Mouse (Mus musculus) G1E (cell line): ENCODE data around the gene Scamp2. TPM values are rescaled to one million over a fixed set of nuclear protein-coding genes. Genes with fewer than 3 reads are reported as not detected.

Experiments
- ATAC-seq: 2 replicates; pipeline ENCODE4 v1.8.0; 2016; ENCODE audit warnings: mild to moderate bottlenecking; ENCODE audit not compliant: insufficient number of reproducible peaks, poor library complexity, low FRiP score, severe bottlenecking; ENCODE audit errors: extremely low read depth
- DNase-seq: peaks from one replicate; pipeline ENCODE4 v3.0.0; 2012; ENCODE audit warnings: low spot score
- H3K27me3 ChIP-seq: 2 replicates; pipeline ENCODE4 v1.6.1; 2012; ENCODE audit warnings: mild to moderate bottlenecking, low read length, inconsistent platforms; ENCODE audit not compliant: insufficient read depth
- H3K36me3 ChIP-seq: replicated peaks from 2 replicates; pipeline ENCODE3; 2012; ENCODE audit warnings: mild to moderate bottlenecking, inconsistent platforms
- H3K4me1 ChIP-seq: 2 replicates; pipeline ENCODE4 v1.6.1; 2012; ENCODE audit warnings: low read depth, low read length, inconsistent platforms, mixed read lengths; ENCODE audit not compliant: insufficient read depth
- H3K4me3 ChIP-seq: 2 replicates; pipeline ENCODE4 v1.5.1; 2012; ENCODE audit warnings: low read depth, mild to moderate bottlenecking, inconsistent platforms, low read length, moderate library complexity, mixed read lengths
- H3K9me3 ChIP-seq: replicated peaks from 2 replicates; pipeline ENCODE4 v1.6.1; 2012; ENCODE audit warnings: inconsistent platforms
- CTCF ChIP-seq: IDR thresholded peaks from 2 replicates; pipeline ENCODE4 v1.5.1; 2012; ENCODE audit warnings: low read depth, low read length, inconsistent platforms, mixed read lengths
- GATA1 ChIP-seq: IDR thresholded peaks from 2 replicates; pipeline ENCODE4 v1.6.1; 2012; ENCODE audit warnings: borderline replicate concordance, low read length, inconsistent platforms, mixed read lengths
- GATA2 ChIP-seq: IDR thresholded peaks from 2 replicates; pipeline ENCODE4 v1.6.1; 2012; ENCODE audit warnings: low read depth, low read length, inconsistent platforms, borderline replicate concordance
- POLR2AphosphoS5 ChIP-seq: IDR thresholded peaks from 2 replicates; pipeline ENCODE4 v1.6.1; 2012; ENCODE audit warnings: low read depth, low read length, inconsistent platforms; ENCODE audit not compliant: insufficient replicate concordance
- TAL1 ChIP-seq: conservative IDR thresholded peaks from 2 replicates; pipeline ENCODE4 v1.6.1; 2012; ENCODE audit warnings: low read depth, low read length, inconsistent platforms, mixed read lengths
- polyA plus RNA-seq: library from polyadenylated mRNA; stranded (reverse); fragments of >175 nt; gene quantifications from 2 replicates; pipeline ENCODE4 v1.2.3, GENCODE M21; 2012
- total RNA-seq, 2 experiments: library from RNA; stranded (forward) in 1 of 2; stranded (reverse) in 1 of 2; fragments of 200-1000 nt in 1 of 2; fragments of >200 nt in 1 of 2; fragmentation: Nextera tagmentation in 1 of 2; gene quantifications; 2 replicates each; pipeline ENCODE4 v1.2.3; 2014 to 2017

Scamp2 gene
- total and polyA plus RNA-seq, 3 experiments: 16.6 to 26.6 (median 19.2) TPM

DNA sequence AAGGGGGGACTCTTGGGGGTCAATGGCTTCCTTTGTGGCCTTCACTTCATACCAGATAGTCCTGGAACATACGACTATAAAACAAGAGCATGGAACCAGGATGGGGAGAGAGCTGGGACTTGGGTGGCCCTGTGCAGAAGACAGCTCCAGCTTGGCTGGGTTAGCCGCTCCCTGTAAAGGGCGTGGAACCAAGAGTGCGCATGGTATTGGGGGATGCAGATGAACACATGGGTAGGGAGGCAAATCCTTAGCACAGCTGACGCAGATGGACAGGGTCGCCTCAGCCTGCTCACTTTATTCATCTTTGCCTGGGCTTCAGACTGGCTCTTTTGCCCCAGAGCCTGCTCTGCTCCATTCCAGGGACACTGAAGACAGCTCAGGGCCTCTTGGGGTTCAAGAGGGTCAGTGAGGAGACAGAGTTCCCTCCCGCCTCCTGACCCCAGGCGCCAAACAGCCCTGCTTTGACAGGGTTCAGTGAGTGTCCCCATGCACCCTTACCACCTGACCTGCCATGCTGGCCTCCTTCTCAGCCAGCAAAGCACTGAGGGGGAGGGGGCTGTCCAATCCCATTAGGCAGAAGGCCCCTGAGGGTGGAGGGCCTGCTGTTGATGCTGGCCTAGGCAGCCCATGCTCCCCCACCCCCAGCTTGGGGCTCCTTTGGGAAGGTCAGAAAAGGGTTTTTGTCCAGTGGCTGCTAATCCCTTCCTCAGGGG is 38.3 kb downstream of the Scamp2 start:
- H3K9me3 ChIP-seq: no peaks in the 10 kb centered on the region
- H3K4me1 ChIP-seq: peaks cover 26% of the 10 kb centered on the region
- TF ChIP-seq TAL1 (no peak), POLR2AphosphoS5 (no peak), GATA1 (no peak), GATA2 (no peak), CTCF (no peak)
- peaks cover 28% of the 10 kb centered on the region for H3K27me3 ChIP-seq
- no peak overlapping the region for H3K4me3 ChIP-seq
- DNase-seq (no peak), ATAC-seq (no peak)
- peaks cover 24% of the 10 kb centered on the region for H3K36me3 ChIP-seq

DNA sequence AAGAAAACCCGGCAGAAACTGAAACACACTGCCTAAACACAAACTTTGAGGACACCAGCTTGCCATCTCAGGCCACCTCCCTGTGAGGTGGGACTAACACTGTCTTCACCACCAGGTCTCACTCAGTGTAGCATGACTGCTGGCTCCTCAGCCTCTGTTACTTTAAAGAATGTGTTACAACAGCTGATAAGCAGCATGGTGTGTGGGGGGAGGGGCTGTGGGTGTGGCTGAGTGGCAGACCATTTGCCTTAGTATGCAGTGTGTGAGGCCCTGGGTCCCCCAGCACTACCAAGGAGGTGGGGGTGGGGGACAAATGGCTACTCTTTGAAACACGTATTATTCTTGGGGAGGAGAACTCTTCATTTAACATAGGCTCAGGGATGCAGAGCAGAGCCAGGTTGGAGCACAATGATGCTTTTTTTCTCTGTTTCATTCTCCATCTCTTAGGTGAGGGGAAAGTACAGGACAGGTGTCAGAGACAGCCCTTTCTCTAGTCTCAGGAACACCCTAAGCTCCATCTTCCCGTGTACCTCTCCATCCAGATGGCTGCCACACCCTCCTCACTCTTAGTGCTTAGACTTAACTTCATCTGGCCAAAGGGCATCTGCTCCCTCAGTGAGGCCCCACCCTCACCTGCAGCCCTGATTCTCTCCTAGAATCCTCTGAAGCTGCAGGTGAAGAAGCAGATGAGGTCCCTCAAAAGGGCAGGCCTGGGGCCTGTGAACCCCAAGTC is 40.0 kb downstream of the Scamp2 start:
- TF ChIP-seq GATA2: no peak
- no peak for TF ChIP-seq GATA1
- no peak for TF ChIP-seq TAL1
- no peak for TF ChIP-seq POLR2AphosphoS5
- no peak for TF ChIP-seq CTCF
- ATAC-seq (peak; percentile 22; the same call in 1 of the 2 replicates), DNase-seq (no peak)
- Histone ChIP-seq H3K27me3 (peaks cover 34% of the 10 kb centered on the region), H3K4me1 (peaks cover 24% of the 10 kb centered on the region), H3K9me3 (no peaks in the 10 kb centered on the region), H3K36me3 (peaks cover 9% of the 10 kb centered on the region), H3K4me3 (no peak overlapping the region)

DNA sequence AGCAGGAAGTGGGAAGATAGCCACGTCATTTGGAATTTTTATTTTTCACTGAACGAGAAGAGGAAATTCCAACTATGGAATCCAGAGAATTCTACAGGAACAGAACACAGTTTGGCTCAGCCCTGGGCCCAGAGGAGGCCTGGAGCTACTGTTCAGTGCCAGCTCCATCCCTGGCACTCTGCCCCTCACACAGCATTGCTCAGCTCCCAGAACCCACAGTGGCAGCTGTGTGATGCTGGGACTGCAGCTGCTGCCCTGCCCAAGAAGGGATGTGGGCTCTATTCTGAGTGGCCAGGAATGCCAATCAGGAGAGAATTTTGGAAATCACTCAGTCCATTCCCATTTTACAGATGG is 40.6 kb downstream of the Scamp2 start:
- no peak for DNase-seq
- peaks cover 40% of the 10 kb centered on the region for H3K27me3 ChIP-seq
- no peak for ATAC-seq
- peaks cover 24% of the 10 kb centered on the region for H3K4me1 ChIP-seq
- H3K4me3 ChIP-seq: no peak overlapping the region
- no peak for TF ChIP-seq GATA1
- TF ChIP-seq POLR2AphosphoS5: no peak
- no peak for TF ChIP-seq GATA2
- TF ChIP-seq CTCF: no peak
- no peak for TF ChIP-seq TAL1
- peaks cover 6% of the 10 kb centered on the region for H3K36me3 ChIP-seq
- H3K9me3 ChIP-seq: no peaks in the 10 kb centered on the region

DNA sequence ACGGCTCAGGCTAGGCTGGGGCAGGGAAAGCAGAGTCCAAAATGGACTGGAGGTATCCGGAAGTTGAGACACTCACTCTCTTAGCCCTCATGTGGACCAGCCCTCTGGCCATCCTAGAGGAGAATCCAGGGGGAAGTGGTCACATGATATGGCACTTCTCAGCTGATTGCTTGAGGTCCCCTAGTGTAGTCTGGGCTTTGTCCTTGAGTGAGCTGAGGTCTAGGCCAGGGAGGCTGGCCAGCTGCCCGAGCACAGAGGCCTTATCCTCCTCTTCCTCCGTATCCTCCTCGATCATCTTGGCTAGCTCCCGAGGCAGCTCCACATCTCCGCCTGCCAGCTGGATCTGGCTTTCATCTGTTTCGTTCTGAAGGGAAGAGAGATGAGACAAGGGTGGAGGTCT is 41.4 kb downstream of the Scamp2 start:
- Histone ChIP-seq H3K9me3 (no peaks in the 10 kb centered on the region), H3K27me3 (peaks cover 47% of the 10 kb centered on the region), H3K4me3 (no peak overlapping the region), H3K4me1 (peaks cover 24% of the 10 kb centered on the region), H3K36me3 (peaks cover under 1% of the 10 kb centered on the region)
- DNase-seq (no peak), ATAC-seq (no peak)
- TF ChIP-seq TAL1 (no peak), POLR2AphosphoS5 (no peak), GATA2 (no peak), CTCF (no peak), GATA1 (no peak)

DNA sequence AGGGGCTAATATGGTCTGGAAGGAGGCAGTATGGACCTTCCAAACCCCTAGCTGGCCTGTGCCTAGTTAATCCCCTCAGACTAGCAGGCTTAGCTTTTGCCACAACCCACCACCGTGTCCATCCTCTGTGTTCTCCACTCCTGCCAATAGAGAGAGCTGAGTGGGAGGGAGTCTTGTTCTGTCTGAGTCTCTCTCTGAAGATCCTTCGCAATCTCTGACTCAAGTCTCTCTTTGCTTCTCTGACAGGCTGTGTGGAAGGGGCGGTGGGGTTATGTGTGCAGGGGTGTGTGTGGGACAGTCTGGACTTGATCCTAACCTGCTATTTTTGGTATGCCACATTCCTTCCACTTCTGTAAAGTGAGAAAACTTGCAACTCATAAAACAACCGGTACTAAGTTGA is 44.1 kb downstream of the Scamp2 start:
- Histone ChIP-seq H3K27me3 (peaks cover 54% of the 10 kb centered on the region), H3K4me3 (no peak overlapping the region), H3K36me3 (no peaks in the 10 kb centered on the region), H3K9me3 (no peaks in the 10 kb centered on the region), H3K4me1 (peaks cover 19% of the 10 kb centered on the region)
- TF ChIP-seq POLR2AphosphoS5 (no peak), GATA2 (no peak), GATA1 (no peak), TAL1 (no peak), CTCF (no peak)
- DNase-seq: no peak
- ATAC-seq: no peak

DNA sequence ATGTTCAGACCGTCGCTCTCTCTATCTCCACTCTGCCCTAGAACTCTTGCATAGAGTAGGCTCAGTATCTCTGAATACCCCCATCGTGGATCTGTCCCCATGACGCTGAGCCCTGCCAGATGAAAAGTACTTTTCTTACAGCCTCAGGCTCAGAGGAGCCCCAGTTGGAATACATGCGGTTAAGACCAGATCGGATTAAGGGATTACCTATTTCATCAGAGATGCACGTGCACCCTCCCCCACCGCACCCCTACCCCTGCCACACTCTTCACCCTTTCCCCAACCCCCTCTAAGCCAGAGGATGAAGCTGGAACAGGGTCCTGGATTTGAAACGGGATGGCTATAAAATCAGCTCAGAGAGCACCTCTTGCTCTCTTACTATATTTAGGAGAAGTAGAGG is 44.8 kb downstream of the Scamp2 start:
- ATAC-seq (no peak), DNase-seq (no peak)
- H3K27me3 ChIP-seq: peaks cover 61% of the 10 kb centered on the region

More for the DNA sequence above, 44.8 kb downstream of the Scamp2 start:
- Histone ChIP-seq H3K9me3 (no peaks in the 10 kb centered on the region), H3K4me1 (peaks cover 13% of the 10 kb centered on the region), H3K4me3 (no peak overlapping the region), H3K36me3 (no peaks in the 10 kb centered on the region)
- TF ChIP-seq TAL1 (no peak), GATA2 (no peak), POLR2AphosphoS5 (no peak), CTCF (no peak), GATA1 (no peak)
